Comparison of ENCODE assay signal across 10 mouse cellular contexts in genomic region chr17:4785281-4785839, GRCm38 (mm10).
DNase-seq lines count a peak whose midpoint lies in the region; ATAC-seq lines count a peak whose summit lies in the region.
"Had no signal": no experiment of that assay in that cellular context is flagged by ENCODE, and none has a peak within 500 bp of the region (broad histone marks: within the 10 kb centered on the region; RNA-seq: fewer than 3 reads in every experiment).

No protein-coding gene starts in this region.

- H3K36me3 ChIP-seq in heart, embryonic 15.5 days, result no peaks in the 10 kb centered on the region

- 0 out of 2 replicates have a peak, but pooled peaks have one; percentile 41 for ATAC-seq in heart, embryonic 15.5 days (replicated peaks; ENCODE audit: insufficient number of reproducible peaks, insufficient read depth, low FRiP score, low read depth)
- ATAC-seq in activated CD4-positive, CD25-positive, alpha-beta regulatory T cell, adult 4 months, result no peak
- ATAC-seq: forebrain, embryonic 13.5 days had no signal

- no peaks in the 10 kb centered on the region for H3K9me3 ChIP-seq in heart, embryonic 15.5 days (replicated peaks)
- H3K9me3 ChIP-seq: forebrain, embryonic 13.5 days had no signal

- no peaks in the 10 kb centered on the region for H3K27me3 ChIP-seq in heart, embryonic 15.5 days
- H3K27me3 ChIP-seq: forebrain, embryonic 13.5 days had no signal

- peak; percentile 19 to 30 for DNase-seq in cerebellum, postnatal 14 days
- DNase-seq in cerebellum, postnatal 10 days, result no peak
- peak; percentile 49 for DNase-seq in adrenal gland, postnatal 14 days
- peak; percentile 32 to 60 for DNase-seq in lung, postnatal 4 days
- DNase-seq in retina, embryonic 14.5 days (ENCODE audit: low spot score), result no peak
- DNase-seq in kidney, postnatal 25 days, result no peak
- DNase-seq: kidney, postnatal 14 days had no signal

- no peak overlapping the region for H3K27ac ChIP-seq in heart, embryonic 15.5 days
- H3K27ac ChIP-seq: forebrain, embryonic 13.5 days had no signal

- WGBS in heart, embryonic 15.5 days, result 36% methylated on average over 6 of the region's 6 CpGs

- H3K4me3 ChIP-seq in heart, embryonic 15.5 days, result no peak overlapping the region
- H3K4me3 ChIP-seq: forebrain, embryonic 13.5 days had no signal

- H3K4me1 ChIP-seq in heart, embryonic 15.5 days (replicated peaks), result peaks cover 12% of the 10 kb centered on the region
- H3K4me1 ChIP-seq: forebrain, embryonic 13.5 days had no signal

- H3K9ac ChIP-seq in heart, embryonic 15.5 days, result no peak overlapping the region
- H3K9ac ChIP-seq: forebrain, embryonic 13.5 days had no signal

- H3K4me2 ChIP-seq in heart, embryonic 15.5 days, result no peak overlapping the region
- H3K4me2 ChIP-seq: forebrain, embryonic 13.5 days had no signal

Comparison
In these comparisons a context has a peak if more than half of its experiments do, and no peak if none do; other contexts are left out.
1. DNase-seq: peak in cerebellum, postnatal 14 days (2 of 2), adrenal gland, postnatal 14 days (single experiment) and lung, postnatal 4 days (2 of 2); none in cerebellum, postnatal 10 days (0 of 2), retina, embryonic 14.5 days (single experiment) and kidney, postnatal 25 days (0 of 2).